Mouse (Mus musculus) midbrain, postnatal 0 days (tissue): Measurements from ENCODE around the gene Rmi1. TPM values are rescaled to one million over a fixed set of nuclear protein-coding genes. Genes with fewer than 3 reads are reported as not detected.
"Not testable (repeated sequence)": the region's sequence is repeated elsewhere in the genome, so short reads cannot be mapped to it uniquely, and the experiment has no call there.

Experiments used
- ATAC-seq: fragments of 200-750 bp; cut with Nextera tagmentation; 2 replicates; pipeline ENCODE4 v1.8.0; 2017; ENCODE audit warnings: moderate number of reproducible peaks, mild to moderate bottlenecking, moderate TSS enrichment, moderate library complexity; ENCODE audit not compliant: low FRiP score
- DNase-seq: peaks from one replicate; pipeline ENCODE4 v3.0.0-alpha.2; 2015; ENCODE audit warnings: low spot score
- H3K27ac ChIP-seq: fragments of 300-500 bp; sonication (generic); 2 replicates; pipeline ENCODE4 v1.5.1; 2014; ENCODE audit warnings: low read depth, mild to moderate bottlenecking, low read length, mixed read lengths
- H3K27me3 ChIP-seq: fragments of 300-500 bp; sonication (generic); 2 replicates; pipeline ENCODE4 v1.6.1; 2014; ENCODE audit warnings: low read length, control low read depth, mixed read lengths; ENCODE audit not compliant: insufficient read depth
- H3K36me3 ChIP-seq: fragments of 300-500 bp; sonication (generic); 2 replicates; pipeline ENCODE4 v1.6.1; 2014; ENCODE audit warnings: low read length, control low read depth, mixed read lengths; ENCODE audit not compliant: insufficient read depth
- H3K4me1 ChIP-seq: fragments of 300-500 bp; sonication (generic); 2 replicates; pipeline ENCODE4 v1.6.1; 2014; ENCODE audit warnings: mild to moderate bottlenecking, control low read depth, antibody characterized with exemption, low read length, mixed read lengths; ENCODE audit not compliant: insufficient read depth
- H3K4me2 ChIP-seq: fragments of 300-500 bp; sonication (generic); 2 replicates; pipeline ENCODE4 v1.6.1; 2014; ENCODE audit warnings: low read depth, mild to moderate bottlenecking, low read length, mixed read lengths; ENCODE audit not compliant: poor library complexity, severe bottlenecking
- H3K4me3 ChIP-seq: fragments of 300-500 bp; sonication (generic); 2 replicates; pipeline ENCODE4 v1.5.1; 2014; ENCODE audit warnings: low read depth, mild to moderate bottlenecking, low read length, moderate library complexity
- H3K9ac ChIP-seq: fragments of 300-500 bp; sonication (generic); replicated peaks from 2 replicates; pipeline ENCODE4 v1.6.1; 2014; ENCODE audit warnings: mild to moderate bottlenecking, low read length, moderate library complexity, mixed read lengths; ENCODE audit not compliant: poor library complexity, severe bottlenecking
- H3K9me3 ChIP-seq: fragments of 300-500 bp; sonication (generic); 2 replicates; pipeline ENCODE4 v1.6.1; 2016; ENCODE audit warnings: low read length, control low read depth
- CTCF ChIP-seq: IDR thresholded peaks from 2 replicates; pipeline ENCODE4 v1.5.1; 2016; ENCODE audit warnings: antibody characterized with exemption, mild to moderate bottlenecking
- WGBS: fragments of 180-500 bp; shearing (Covaris S2); extraction: QIAGEN DNeasy Blood & Tissue Kit; methylation state at CpG from one replicate; pipeline ENCODE4 v1.1.7; 2014; 5-methylcytosine and 5-hydroxymethylcytosine counted together
- polyA plus RNA-seq: library from polyadenylated mRNA; unstranded; fragments of >200 nt; fragmentation: Nextera tagmentation; extraction: Ambion mirVana; gene quantifications from 2 replicates; pipeline ENCODE4 v1.2.1, GENCODE M21; 2015
- total RNA-seq: library from RNA; depleted of rRNA; stranded (reverse); fragments of >200 nt; gene quantifications from 2 replicates; pipeline ENCODE4 v1.2.3, GENCODE M21; 2014

The Rmi1 gene
- total and polyA plus RNA-seq, 2 experiments from 2014 or later = 17.8 to 20.3 TPM

GRCm38 (mm10) chr13:58397651-58398050 lies 4.4 kb upstream of the Rmi1 start:
- Histone ChIP-seq H3K4me3 (no peak overlapping the region), H3K36me3 (peaks cover 34% of the 10 kb centered on the region), H3K27me3 (no peaks in the 10 kb centered on the region), H3K4me2 (no peak overlapping the region), H3K27ac (no peak overlapping the region), H3K9me3 (no peaks in the 10 kb centered on the region), H3K4me1 (no peaks in the 10 kb centered on the region), H3K9ac (no peak overlapping the region)
- TF ChIP-seq CTCF = no peak
- ATAC-seq (no peak), DNase-seq (peak; percentile 47)
- 82% methylated on average over 13 of the region's 13 CpGs for WGBS

- under 1% methylated on average over 11 of the region's 11 CpGs for WGBS
Measured at GRCm38 (mm10) chr13:58400576-58400975, 1.5 kb upstream of the Rmi1 start.

GRCm38 (mm10) chr13:58401135-58402002 lies 679 bp upstream of the Rmi1 start:
- Histone ChIP-seq H3K4me3 (peak overlapping the region; percentile 97), H3K27me3 (no peaks in the 10 kb centered on the region), H3K4me2 (peak overlapping the region; percentile 78), H3K9ac (peak overlapping the region; percentile 100), H3K27ac (peak overlapping the region; percentile 97), H3K9me3 (no peaks in the 10 kb centered on the region), H3K4me1 (no peaks in the 10 kb centered on the region), H3K36me3 (peaks cover 15% of the 10 kb centered on the region)
- ATAC-seq (peak; percentile 63), DNase-seq (peak; percentile 79)
- peak; percentile 43 for TF ChIP-seq CTCF
- 0% methylated on average over 56 of the region's 100 CpGs for WGBS

More at GRCm38 (mm10) chr13:58400576-58400975, 1.5 kb upstream of the Rmi1 start:
- Histone ChIP-seq H3K9ac (peak overlapping the region; percentile 100; the same call in 1 of the 2 replicates), H3K36me3 (peaks cover 20% of the 10 kb centered on the region), H3K4me2 (peak overlapping the region; percentile 78), H3K27ac (no peak overlapping the region), H3K4me3 (peak overlapping the region; percentile 97), H3K27me3 (no peaks in the 10 kb centered on the region), H3K4me1 (no peaks in the 10 kb centered on the region), H3K9me3 (no peaks in the 10 kb centered on the region)
- DNase-seq (no peak), ATAC-seq (no peak)
- TF ChIP-seq CTCF = no peak

- DNase-seq = no peak
- ATAC-seq = peak; percentile 63; the same call in 1 of the 2 replicates
Measured at GRCm38 (mm10) chr13:58402744-58403110, 679 bp downstream of the Rmi1 start.

GRCm38 (mm10) chr13:58403243-58403642 lies 1.2 kb downstream of the Rmi1 start, which contains the start of gene Hnrnpk:
TSS of gene Hnrnpk (minus strand) at chr13:58403343.
- WGBS = 6% methylated on average over 16 of the region's 17 CpGs
- H3K27me3 ChIP-seq, H3K9me3 ChIP-seq, H3K36me3 ChIP-seq, ATAC-seq, DNase-seq, H3K4me1 ChIP-seq: not testable (repeated sequence)
- Histone ChIP-seq H3K9ac (peak within 1 kb of the TSS; percentile 100), H3K4me2 (peak within 1 kb of the TSS; percentile 47), H3K4me3 (peak within 1 kb of the TSS; percentile 97), H3K27ac (peak within 1 kb of the TSS; percentile 97)

More at GRCm38 (mm10) chr13:58402744-58403110, 679 bp downstream of the Rmi1 start:
- no peaks in the 10 kb centered on the region for H3K4me1 ChIP-seq
- peak overlapping the region; percentile 97 for H3K27ac ChIP-seq
- peak overlapping the region; percentile 97 for H3K4me3 ChIP-seq
- H3K9ac ChIP-seq = peak overlapping the region; percentile 100
- H3K4me2 ChIP-seq = peak overlapping the region; percentile 47
- TF ChIP-seq CTCF = no peak
- WGBS = 2% methylated on average over 10 of the region's 48 CpGs
- H3K9me3 ChIP-seq = no peaks in the 10 kb centered on the region
- H3K36me3 ChIP-seq = peaks cover 6% of the 10 kb centered on the region
- no peaks in the 10 kb centered on the region for H3K27me3 ChIP-seq

GRCm38 (mm10) chr13:58411073-58411472 lies 9.0 kb downstream of the Rmi1 start:
- no peak overlapping the region for H3K4me3 ChIP-seq
- 0 out of 2 replicates have a peak, but pooled peaks cover 4% of the 10 kb centered on the region for H3K36me3 ChIP-seq
- 95% methylated on average over 4 of the region's 4 CpGs for WGBS
- no peak overlapping the region for H3K4me2 ChIP-seq
- H3K27ac ChIP-seq = no peak overlapping the region
- H3K9me3 ChIP-seq = no peaks in the 10 kb centered on the region
- H3K4me1 ChIP-seq = no peaks in the 10 kb centered on the region
- ATAC-seq (no peak), DNase-seq (no peak)
- H3K27me3 ChIP-seq = no peaks in the 10 kb centered on the region
- H3K9ac ChIP-seq = no peak overlapping the region
- TF ChIP-seq CTCF = no peak
